Mouse (Mus musculus) CH12.LX (cell line): ENCODE results near the gene Dnal1. TPM values are rescaled to one million over a fixed set of nuclear protein-coding genes. Genes with fewer than 3 reads are reported as not detected.

Experiments
- DNase-seq: peaks from one replicate; pipeline ENCODE4 v3.0.0-alpha.2; 2013; ENCODE audit errors: extremely low read depth
- H3K27ac ChIP-seq: 2 replicates; pipeline ENCODE4 v1.5.1; 2012; ENCODE audit warnings: low read depth, mild to moderate bottlenecking, control low read depth, moderate library complexity; ENCODE audit not compliant: insufficient read depth
- H3K27me3 ChIP-seq: replicated peaks from 2 replicates; pipeline ENCODE3; 2012; ENCODE audit warnings: inconsistent platforms
- H3K36me3 ChIP-seq, 2 experiments: replicated peaks in 1 of 2; 2 replicates each; pipeline versions ENCODE3 to v1.6.1; 2012; ENCODE audit warnings: inconsistent platforms in 1 of 2, low read length in 1 of 2, mild to moderate bottlenecking in 1 of 2, mixed read lengths in 1 of 2, moderate library complexity in 1 of 2; ENCODE audit not compliant: control insufficient read depth in 1 of 2, insufficient read depth in 1 of 2
- H3K4me1 ChIP-seq, 2 experiments: 2 replicates each; pipeline ENCODE4 v1.6.1; 2012; ENCODE audit warnings: inconsistent platforms in 1 of 2, moderate library complexity in 1 of 2; ENCODE audit not compliant: insufficient read depth in 2 of 2, control insufficient read depth in 1 of 2
- H3K4me2 ChIP-seq: 2 replicates; pipeline ENCODE4 v1.6.1; 2012; ENCODE audit warnings: low read depth, mild to moderate bottlenecking, control low read depth; ENCODE audit not compliant: poor library complexity, insufficient read depth, severe bottlenecking
- H3K4me3 ChIP-seq, 3 experiments: fragments of 150-350 bp in 1 of 3; sonication (generic) in 1 of 3; replicated peaks in 1 of 3; 2 replicates each; pipeline versions ENCODE3 to v1.5.1; 2011 to 2012; ENCODE audit warnings: low read depth in 2 of 3, low read length in 2 of 3, mild to moderate bottlenecking in 2 of 3, moderate library complexity in 2 of 3, control low read depth in 1 of 3, improper control_type of control experiment in 1 of 3, inconsistent platforms in 1 of 3, mixed read lengths in 1 of 3; ENCODE audit not compliant: poor library complexity in 1 of 3
- H3K79me2 ChIP-seq: replicated peaks from 2 replicates; pipeline ENCODE4 v1.6.1; 2012; ENCODE audit warnings: mild to moderate bottlenecking, moderate library complexity; ENCODE audit not compliant: control insufficient read depth, poor library complexity, insufficient read depth, severe bottlenecking; ENCODE audit errors: extremely low read depth
- H3K9ac ChIP-seq: 2 replicates; pipeline ENCODE4 v1.6.1; 2012; ENCODE audit warnings: low read depth, mild to moderate bottlenecking, control low read depth, moderate library complexity; ENCODE audit not compliant: insufficient read depth
- H3K9me3 ChIP-seq: replicated peaks from 2 replicates; pipeline ENCODE3; 2012; ENCODE audit warnings: low read length, inconsistent platforms, mixed read lengths
- CHD1 ChIP-seq: IDR thresholded peaks from 2 replicates; pipeline ENCODE4 v1.6.1; 2012; ENCODE audit warnings: low read depth, low read length, improper control_type of control experiment, inconsistent platforms
- CHD2 ChIP-seq: IDR thresholded peaks from 2 replicates; pipeline ENCODE4 v1.6.1; 2011; ENCODE audit warnings: low read length, improper control_type of control experiment
- E2F4 ChIP-seq: IDR thresholded peaks from 2 replicates; pipeline ENCODE4 v1.6.1; 2011; ENCODE audit warnings: low read depth, low read length, improper control_type of control experiment; ENCODE audit not compliant: insufficient replicate concordance
- ETS1 ChIP-seq: conservative IDR thresholded peaks from 2 replicates; pipeline ENCODE4 v1.6.1; 2012; ENCODE audit warnings: low read depth, mild to moderate bottlenecking, inconsistent platforms, low read length, improper control_type of control experiment, moderate library complexity
- HCFC1 ChIP-seq: IDR thresholded peaks from 2 replicates; pipeline ENCODE4 v1.6.1; 2012; ENCODE audit warnings: low read depth, mild to moderate bottlenecking, inconsistent platforms, low read length, improper control_type of control experiment
- JUND ChIP-seq: conservative IDR thresholded peaks from 2 replicates; pipeline ENCODE4 v1.6.1; 2011; ENCODE audit warnings: low read depth, low read length, improper control_type of control experiment
- MAFK ChIP-seq: IDR thresholded peaks from 2 replicates; pipeline ENCODE4 v1.6.1; 2011; ENCODE audit warnings: low read length, improper control_type of control experiment; ENCODE audit not compliant: insufficient replicate concordance
- MAX ChIP-seq: IDR thresholded peaks from 2 replicates; pipeline ENCODE4 v1.6.1; 2011; ENCODE audit warnings: low read length, improper control_type of control experiment
- MEF2A ChIP-seq: IDR thresholded peaks from 2 replicates; pipeline ENCODE4 v1.6.1; 2014; ENCODE audit warnings: low read depth, mild to moderate bottlenecking, inconsistent platforms, low read length, improper control_type of control experiment, borderline replicate concordance
- MXI1 ChIP-seq: IDR thresholded peaks from 2 replicates; pipeline ENCODE4 v1.6.1; 2011; ENCODE audit warnings: mild to moderate bottlenecking, low read depth, low read length, improper control_type of control experiment
- NELFE ChIP-seq: IDR thresholded peaks from 2 replicates; pipeline ENCODE4 v1.6.1; 2011; ENCODE audit warnings: low read depth, low read length, improper control_type of control experiment
- POLR2A ChIP-seq: IDR thresholded peaks from 2 replicates; pipeline ENCODE4 v1.6.1; 2011; ENCODE audit warnings: low read depth, mild to moderate bottlenecking, improper control_type of control experiment, low read length
- POLR2AphosphoS2 ChIP-seq: IDR thresholded peaks from 2 replicates; pipeline ENCODE4 v1.6.1; 2011; ENCODE audit warnings: low read depth, low read length, improper control_type of control experiment
- SIN3A ChIP-seq: IDR thresholded peaks from 2 replicates; pipeline ENCODE4 v1.6.1; 2012; ENCODE audit warnings: low read length, improper control_type of control experiment, inconsistent platforms
- TBP ChIP-seq: conservative IDR thresholded peaks from 2 replicates; pipeline ENCODE4 v1.6.1; 2011; ENCODE audit warnings: low read depth, low read length, improper control_type of control experiment
- TCF12 ChIP-seq: IDR thresholded peaks from 2 replicates; pipeline ENCODE4 v1.6.1; 2014; ENCODE audit warnings: low read depth, mild to moderate bottlenecking, inconsistent platforms, low read length, improper control_type of control experiment
- USF1 ChIP-seq: IDR thresholded peaks from 2 replicates; pipeline ENCODE4 v1.6.1; 2014; ENCODE audit warnings: low read depth, mild to moderate bottlenecking, inconsistent platforms, low read length, improper control_type of control experiment
- USF2 ChIP-seq: conservative IDR thresholded peaks from 2 replicates; pipeline ENCODE4 v1.6.1; 2011; ENCODE audit warnings: low read depth, low read length, improper control_type of control experiment
- ZC3H11A ChIP-seq: IDR thresholded peaks from 2 replicates; pipeline ENCODE4 v1.6.1; 2012; ENCODE audit warnings: low read depth, mild to moderate bottlenecking, inconsistent platforms, low read length, improper control_type of control experiment
- ZMIZ1 ChIP-seq: IDR thresholded peaks from 2 replicates; pipeline ENCODE4 v1.6.1; 2012; ENCODE audit warnings: low read depth, mild to moderate bottlenecking, inconsistent platforms, low read length, improper control_type of control experiment
- ZNF384 ChIP-seq: IDR thresholded peaks from 2 replicates; pipeline ENCODE4 v1.6.1; 2012; ENCODE audit warnings: low read depth, low read length, improper control_type of control experiment, inconsistent platforms
- dilution Hi-C: fragments of 300-500 bp; cut with MboI; formaldehyde crosslinking; loops from 2 replicates; pipeline ENCODE4 v1.14.3; 2020; ENCODE audit warnings: low sequenced_read_pairs; ENCODE audit not compliant: extremely low pct_unique_long_range_greater_than_20kb, extremely low pct_ligation_motif_present
- in situ Hi-C: fragments of 300-500 bp; cut with MboI; formaldehyde crosslinking; loops from 3 replicates; pipeline ENCODE4 v1.14.3; 2019; ENCODE audit warnings: low sequenced_read_pairs, low pct_ligation_motif_present, low pct_unique_long_range_greater_than_20kb, mixed read lengths
- polyA plus RNA-seq: library from polyadenylated mRNA; unstranded; fragments of >175 nt; gene quantifications from 2 replicates; pipeline ENCODE4 v1.2.1, GENCODE M21; 2012; ENCODE audit warnings: low read depth; ENCODE audit not compliant: insufficient read length
- total RNA-seq, 2 experiments: library from RNA; depleted of rRNA; stranded (reverse); fragments of 300-350 nt in 1 of 2; fragments of >200 nt in 1 of 2; gene quantifications; 2 replicates each; pipeline ENCODE4 v1.2.3; 2012 to 2014

Dnal1 gene
- total and polyA plus RNA-seq, 3 experiments, result 1.6 to 2.1 (median 1.7) TPM

DNA sequence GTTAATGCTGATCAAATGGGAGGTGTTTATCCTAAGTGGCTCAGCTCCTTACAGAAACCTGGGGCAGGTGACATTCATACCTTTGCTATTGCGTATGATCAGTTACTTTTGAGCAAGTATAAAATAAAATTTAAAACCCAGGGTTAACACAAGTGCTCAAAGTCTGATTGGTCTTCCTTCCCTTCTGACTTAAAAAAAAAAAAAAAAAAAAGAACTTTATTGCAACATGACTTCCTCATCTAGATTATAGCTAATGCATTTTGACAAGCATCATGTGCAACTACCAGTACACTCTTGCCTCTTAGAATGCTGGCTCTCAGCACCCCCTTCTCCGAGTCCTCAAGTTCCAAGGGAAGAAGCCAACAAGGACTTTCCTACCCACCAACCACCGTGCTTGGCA is 58.0 kb downstream of the Dnal1 start:
- peaks cover 10% of the 10 kb centered on the region for H3K79me2 ChIP-seq
- no peak overlapping the region for H3K4me2 ChIP-seq
- no peaks in the 10 kb centered on the region for H3K9me3 ChIP-seq
- peaks cover 27 to 66% of the 10 kb centered on the region in 2 experiments for H3K36me3 ChIP-seq
- dilution Hi-C loops, result no loop called here
- TF ChIP-seq MAX, result no peak
- no peak for TF ChIP-seq TBP
- TF ChIP-seq MEF2A, result no peak
- no peak for TF ChIP-seq POLR2AphosphoS2
- TF ChIP-seq ETS1, result no peak
- no peak for TF ChIP-seq NELFE
- TF ChIP-seq MAFK, result no peak
- no peak for TF ChIP-seq CHD1
- no peak for TF ChIP-seq POLR2A
- no peak for TF ChIP-seq E2F4
- TF ChIP-seq TCF12, result no peak
- TF ChIP-seq ZC3H11A, result no peak
- TF ChIP-seq USF1, result no peak
- no peak for TF ChIP-seq CHD2
- peaks cover 35 to 48% of the 10 kb centered on the region in 2 experiments for H3K4me1 ChIP-seq
- H3K4me3 ChIP-seq, result no peak overlapping the region
- no peak overlapping the region for H3K27ac ChIP-seq
- in situ Hi-C loops, result no loop called here
- H3K9ac ChIP-seq, result no peak overlapping the region
- DNase-seq, result no peak
- no peaks in the 10 kb centered on the region for H3K27me3 ChIP-seq

DNA sequence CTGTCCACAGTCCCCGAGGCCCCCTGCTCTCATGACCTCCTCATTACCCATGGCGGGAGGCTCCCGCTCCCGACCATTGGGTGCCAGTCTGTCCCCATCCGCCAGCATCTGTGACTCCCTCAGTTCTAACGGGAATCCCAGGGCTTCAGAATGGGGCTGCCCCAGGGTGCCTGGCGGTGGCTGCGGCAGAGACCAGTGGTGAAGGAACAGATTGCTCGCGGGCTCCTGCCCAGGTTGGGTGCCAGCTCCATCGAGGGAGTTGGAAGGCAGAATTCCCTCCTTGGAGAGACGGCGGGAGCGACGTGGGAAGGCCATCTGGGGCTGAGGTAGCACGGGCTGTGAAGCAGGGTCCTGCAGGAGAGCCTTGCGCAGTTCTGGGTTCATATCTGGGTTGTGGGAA is 58.7 kb downstream of the Dnal1 start:
- Histone ChIP-seq H3K4me1 (peaks cover 38 to 55% of the 10 kb centered on the region in 2 experiments), H3K9me3 (no peaks in the 10 kb centered on the region), H3K79me2 (peaks cover 10% of the 10 kb centered on the region), H3K4me3 (no peak overlapping the region), H3K36me3 (peaks cover 27 to 60% of the 10 kb centered on the region in 2 experiments), H3K9ac (no peak overlapping the region), H3K27me3 (no peaks in the 10 kb centered on the region), H3K4me2 (no peak overlapping the region), H3K27ac (no peak overlapping the region)
- no peak for DNase-seq
- TF ChIP-seq MAX (no peak), TCF12 (no peak), ZNF384 (no peak), MEF2A (no peak), TBP (no peak), CHD2 (no peak), HCFC1 (no peak), USF1 (no peak), MAFK (no peak), ETS1 (no peak), ZC3H11A (no peak), NELFE (no peak), JUND (no peak), E2F4 (no peak), ZMIZ1 (no peak), MXI1 (no peak), SIN3A (no peak), USF2 (no peak)
- dilution Hi-C loops, result no loop called here
- in situ Hi-C loops, result no loop called here
